Mouse (Mus musculus): ENCODE measurements around the gene Ripor1. TPM values are rescaled to one million over a fixed set of nuclear protein-coding genes. Genes with fewer than 3 reads are reported as not detected.

The Ripor1 gene
- polyA plus RNA-seq, 1 experiment from 2014 or later = 33.7 TPM

GRCm38 (mm10) chr8:105566703-105567595 lies 38.1 kb upstream of the Ripor1 start:
- Histone ChIP-seq H3K4me3 (ENCODE audit: low read depth, low read length) (peak overlapping the region; percentile 74), H3K9me3 (ENCODE audit: low read depth, low read length) (no peaks in the 10 kb centered on the region), H3K4me1 (ENCODE audit: insufficient read depth) (peaks cover 10% of the 10 kb centered on the region), H3K27me3 (ENCODE audit: insufficient read depth, low read length) (no peaks in the 10 kb centered on the region), H3K36me3 (ENCODE audit: insufficient read depth) (0 out of 2 replicates have a peak, but pooled peaks cover 2% of the 10 kb centered on the region), H3K4me2 (peak overlapping the region; percentile 80), H3K27ac (ENCODE audit: low read depth) (no peak overlapping the region), H3K9ac (peak overlapping the region; percentile 62)
- WGBS = 20% methylated on average over 27 of the region's 27 CpGs
- TF ChIP-seq CTCF (IDR thresholded peaks at IDR 0.05; ENCODE audit: low read depth) = no peak
- DNase-seq = peak; percentile 56
- ATAC-seq (ENCODE audit: insufficient read depth) = peak; percentile 8; the same call in 1 of the 2 replicates

DNA sequence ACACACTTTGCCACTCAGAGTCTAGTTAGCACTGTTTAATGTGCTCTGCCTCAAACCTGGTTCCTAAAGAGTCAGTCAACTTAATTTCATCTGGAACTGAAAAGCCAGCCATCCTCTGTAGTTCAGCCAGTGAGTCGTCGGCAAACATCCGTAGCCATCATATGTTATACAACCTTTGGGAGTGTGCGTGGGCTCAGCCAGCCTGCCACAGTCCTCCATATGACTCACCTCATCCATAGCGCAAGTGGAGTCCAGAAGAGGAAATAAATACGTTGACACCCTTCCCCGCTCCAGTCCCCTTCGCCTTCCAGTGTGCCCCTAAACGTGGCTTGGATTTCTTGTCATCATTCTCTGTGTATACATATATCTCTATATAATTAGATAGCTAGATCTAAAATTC lies 33.2 kb upstream of the Ripor1 start:
- Histone ChIP-seq H3K9me3 (ENCODE audit: low read depth, low read length) (no peaks in the 10 kb centered on the region), H3K4me3 (ENCODE audit: low read depth, low read length) (no peak overlapping the region), H3K27ac (ENCODE audit: low read depth) (no peak overlapping the region), H3K4me2 (no peak overlapping the region), H3K27me3 (ENCODE audit: insufficient read depth, low read length) (no peaks in the 10 kb centered on the region), H3K4me1 (ENCODE audit: insufficient read depth) (peaks cover 3% of the 10 kb centered on the region; the same call in 1 of the 2 replicates), H3K9ac (no peak overlapping the region), H3K36me3 (ENCODE audit: insufficient read depth) (no peaks in the 10 kb centered on the region)
- WGBS = 81% methylated on average over 9 of the region's 9 CpGs
- DNase-seq (no peak), ATAC-seq (ENCODE audit: insufficient read depth) (no peak)
- no peak for TF ChIP-seq CTCF (IDR thresholded peaks at IDR 0.05; ENCODE audit: low read depth)

GRCm38 (mm10) chr8:105573427-105573826 lies 31.6 kb upstream of the Ripor1 start:
- no peak for ATAC-seq (ENCODE audit: insufficient read depth)
- DNase-seq = peak; percentile 75

DNA sequence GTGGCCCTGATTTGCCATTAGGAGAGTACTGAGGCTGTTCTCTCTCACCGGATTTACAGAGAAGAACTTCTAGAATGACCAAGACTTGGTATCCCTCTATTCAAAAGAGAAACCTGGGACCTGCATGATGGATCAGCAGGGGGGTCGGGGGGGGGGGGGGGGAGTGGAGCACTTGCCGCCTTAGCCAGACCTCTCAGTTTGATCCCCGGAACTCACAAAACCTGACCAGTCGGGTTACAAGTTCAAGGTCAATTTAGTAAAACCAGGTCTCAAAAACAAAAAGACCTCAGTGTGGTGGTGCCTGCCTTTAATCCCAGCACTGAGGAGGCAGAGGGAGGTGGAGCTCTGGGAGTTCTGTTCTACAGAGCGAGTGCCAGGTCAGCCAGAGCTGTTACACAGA lies 30.3 kb upstream of the Ripor1 start:
- 39% methylated on average over 6 of the region's 6 CpGs for WGBS
- TF ChIP-seq CTCF (IDR thresholded peaks at IDR 0.05; ENCODE audit: low read depth) = no peak
- Histone ChIP-seq H3K9ac (no peak overlapping the region), H3K4me2 (no peak overlapping the region), H3K27ac (ENCODE audit: low read depth) (no peak overlapping the region), H3K4me3 (ENCODE audit: low read depth, low read length) (no peak overlapping the region), H3K4me1 (ENCODE audit: insufficient read depth) (no peaks in the 10 kb centered on the region), H3K9me3 (ENCODE audit: low read depth, low read length) (no peaks in the 10 kb centered on the region), H3K36me3 (ENCODE audit: insufficient read depth) (no peaks in the 10 kb centered on the region), H3K27me3 (ENCODE audit: insufficient read depth, low read length) (no peaks in the 10 kb centered on the region)
- ATAC-seq (ENCODE audit: insufficient read depth) (no peak), DNase-seq (no peak)

More at GRCm38 (mm10) chr8:105573427-105573826, 31.6 kb upstream of the Ripor1 start:
- Histone ChIP-seq H3K9me3 (ENCODE audit: low read depth, low read length) (no peaks in the 10 kb centered on the region), H3K4me1 (ENCODE audit: insufficient read depth) (no peaks in the 10 kb centered on the region), H3K36me3 (ENCODE audit: insufficient read depth) (no peaks in the 10 kb centered on the region), H3K27me3 (ENCODE audit: insufficient read depth, low read length) (no peaks in the 10 kb centered on the region), H3K4me2 (no peak overlapping the region), H3K9ac (no peak overlapping the region), H3K4me3 (ENCODE audit: low read depth, low read length) (no peak overlapping the region), H3K27ac (ENCODE audit: low read depth) (no peak overlapping the region)
- TF ChIP-seq CTCF (IDR thresholded peaks at IDR 0.05; ENCODE audit: low read depth) = no peak

- Histone ChIP-seq H3K9me3 (ENCODE audit: low read depth, low read length) (no peaks in the 10 kb centered on the region), H3K4me2 (no peak overlapping the region), H3K27ac (ENCODE audit: low read depth) (no peak overlapping the region), H3K9ac (no peak overlapping the region), H3K27me3 (ENCODE audit: insufficient read depth, low read length) (no peaks in the 10 kb centered on the region), H3K4me1 (ENCODE audit: insufficient read depth) (no peaks in the 10 kb centered on the region), H3K36me3 (ENCODE audit: insufficient read depth) (no peaks in the 10 kb centered on the region), H3K4me3 (ENCODE audit: low read depth, low read length) (no peak overlapping the region)
- WGBS = 54% methylated on average over 3 of the region's 3 CpGs
- ATAC-seq (ENCODE audit: insufficient read depth) = no peak
- no peak for DNase-seq
- TF ChIP-seq CTCF (IDR thresholded peaks at IDR 0.05; ENCODE audit: low read depth) = no peak
These were observed 29.5 kb upstream of the Ripor1 start for GRCm38 (mm10) chr8:105575538-105575937.

DNA sequence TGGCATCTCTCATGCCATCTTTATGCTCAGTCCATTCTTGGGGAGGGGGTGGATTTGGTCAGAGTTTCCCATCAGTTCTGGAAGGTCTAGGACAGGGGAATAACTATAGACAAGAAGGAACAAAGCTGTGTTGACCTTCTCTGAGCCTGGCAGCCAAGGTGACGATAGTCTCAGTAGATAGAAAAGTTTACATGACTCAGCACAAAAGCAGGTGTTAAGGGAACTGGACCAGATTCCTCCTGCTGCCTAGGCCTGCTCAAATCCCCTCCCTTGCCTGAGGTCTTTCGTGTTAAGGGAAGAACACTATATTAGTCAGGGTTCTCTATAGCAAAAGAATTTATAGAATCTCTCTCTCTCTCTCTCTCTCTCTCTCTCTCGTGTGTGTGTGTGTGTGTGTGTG lies 25.3 kb upstream of the Ripor1 start:
- Histone ChIP-seq H3K36me3 (ENCODE audit: insufficient read depth) (no peaks in the 10 kb centered on the region), H3K9me3 (ENCODE audit: low read depth, low read length) (no peaks in the 10 kb centered on the region), H3K9ac (no peak overlapping the region), H3K4me2 (no peak overlapping the region), H3K27ac (ENCODE audit: low read depth) (no peak overlapping the region), H3K27me3 (ENCODE audit: insufficient read depth, low read length) (no peaks in the 10 kb centered on the region), H3K4me3 (ENCODE audit: low read depth, low read length) (no peak overlapping the region), H3K4me1 (ENCODE audit: insufficient read depth) (no peaks in the 10 kb centered on the region)
- TF ChIP-seq CTCF (IDR thresholded peaks at IDR 0.05; ENCODE audit: low read depth) = no peak
- WGBS = 51% methylated on average over 3 of the region's 3 CpGs
- no peak for DNase-seq
- no peak for ATAC-seq (ENCODE audit: insufficient read depth)

DNA sequence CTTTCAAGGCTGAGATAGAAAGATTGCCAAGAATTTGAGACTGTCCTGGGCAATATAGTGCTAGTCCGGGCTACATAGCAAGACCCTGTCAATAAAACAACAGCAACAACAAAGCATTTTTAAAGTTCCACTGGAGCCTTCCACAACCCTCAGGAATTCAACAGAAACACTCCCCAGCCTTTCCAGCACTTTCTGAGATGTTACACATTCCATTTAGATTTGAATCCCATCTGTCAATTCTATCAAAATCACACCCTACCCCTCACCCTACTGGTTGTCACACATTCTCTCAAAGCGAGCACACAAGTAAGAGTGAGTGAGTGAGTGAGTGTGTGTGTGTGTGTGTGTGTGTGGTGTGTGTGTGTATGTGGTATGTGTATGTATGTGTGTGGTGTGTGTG lies 12.6 kb upstream of the Ripor1 start:
- no peak overlapping the region for H3K9ac ChIP-seq
- no peak for ATAC-seq (ENCODE audit: insufficient read depth)
- H3K4me3 ChIP-seq (ENCODE audit: low read depth, low read length) = no peak overlapping the region
- no peak for DNase-seq
- no peaks in the 10 kb centered on the region for H3K36me3 ChIP-seq (ENCODE audit: insufficient read depth)
- H3K4me2 ChIP-seq = no peak overlapping the region
- no peaks in the 10 kb centered on the region for H3K27me3 ChIP-seq (ENCODE audit: insufficient read depth, low read length)
- no peaks in the 10 kb centered on the region for H3K9me3 ChIP-seq (ENCODE audit: low read depth, low read length)
- TF ChIP-seq CTCF (IDR thresholded peaks at IDR 0.05; ENCODE audit: low read depth) = no peak
- H3K27ac ChIP-seq (ENCODE audit: low read depth) = no peak overlapping the region
- 0 out of 2 replicates have a peak, but pooled peaks cover 3% of the 10 kb centered on the region for H3K4me1 ChIP-seq (ENCODE audit: insufficient read depth)
- 65% methylated on average over 2 of the region's 2 CpGs for WGBS

Measured in lung, embryonic 14.5 days (tissue).